Mouse (Mus musculus) embryo, embryonic 9.5 days (tissue): ENCODE measurements around the gene Gys1.
A peak's percentile ranks its signal among the peaks of the same experiment; 100 is the strongest.
"Not testable (repeated sequence)": the region's sequence is repeated elsewhere in the genome, so short reads cannot be mapped to it uniquely, and the experiment has no call there.

Experiments
- DNase-seq: peaks from one replicate; pipeline ENCODE4 v3.0.0-alpha.2; 2017; ENCODE audit errors: extremely low spot score

Gene Gys1

GRCm38 (mm10) chr7:45481374-45481927, 46.8 kb downstream of the Gys1 start, which contains the start of gene Tulp2:
Gene Tulp2 (plus strand): TSS chr7:45481877.
- DNase-seq, result no peak

DNA sequence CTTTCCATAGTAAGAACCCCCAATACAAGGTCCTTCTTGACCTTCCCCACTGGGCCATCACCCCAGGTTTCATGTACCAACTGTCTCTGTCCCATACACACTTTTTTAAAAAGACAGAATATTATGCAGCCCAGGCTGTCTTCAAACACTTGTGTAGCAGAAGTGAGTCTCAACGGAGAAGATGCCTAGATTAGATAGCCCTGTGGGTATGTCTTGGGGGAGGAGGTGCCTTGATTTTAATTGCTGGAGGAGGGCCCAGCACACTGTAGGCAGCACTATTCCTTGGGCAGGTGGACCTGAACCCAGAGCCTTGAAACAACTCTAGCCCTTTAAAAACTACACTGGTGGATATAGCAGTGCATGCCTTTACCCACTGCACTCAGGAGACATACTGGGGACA, 47.5 kb downstream of the Gys1 start:
- no peak for DNase-seq

- not testable (repeated sequence) for DNase-seq
These were observed 50.3 kb downstream of the Gys1 start for GRCm38 (mm10) chr7:45484985-45485384.

DNA sequence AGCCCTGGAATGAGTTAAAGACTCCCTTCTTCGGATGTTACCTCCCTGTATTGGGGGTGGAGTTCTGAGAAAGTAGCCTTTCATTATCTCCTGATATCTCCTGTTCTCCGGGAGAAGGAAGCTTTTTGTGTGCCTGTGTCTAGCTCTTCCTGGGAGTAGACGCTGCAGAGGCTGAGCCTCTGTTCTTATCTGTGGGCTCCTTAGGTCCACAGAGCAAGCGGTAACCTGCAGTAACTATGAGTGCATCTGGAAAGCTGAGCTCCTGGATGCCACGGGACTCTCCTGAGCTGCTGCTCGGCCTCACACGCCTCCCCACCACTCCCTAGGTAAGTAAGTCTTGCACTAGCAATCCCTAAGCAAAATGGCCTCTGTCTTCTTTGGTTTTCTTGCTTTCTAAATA, 51.5 kb downstream of the Gys1 start:
- no peak for DNase-seq

DNA sequence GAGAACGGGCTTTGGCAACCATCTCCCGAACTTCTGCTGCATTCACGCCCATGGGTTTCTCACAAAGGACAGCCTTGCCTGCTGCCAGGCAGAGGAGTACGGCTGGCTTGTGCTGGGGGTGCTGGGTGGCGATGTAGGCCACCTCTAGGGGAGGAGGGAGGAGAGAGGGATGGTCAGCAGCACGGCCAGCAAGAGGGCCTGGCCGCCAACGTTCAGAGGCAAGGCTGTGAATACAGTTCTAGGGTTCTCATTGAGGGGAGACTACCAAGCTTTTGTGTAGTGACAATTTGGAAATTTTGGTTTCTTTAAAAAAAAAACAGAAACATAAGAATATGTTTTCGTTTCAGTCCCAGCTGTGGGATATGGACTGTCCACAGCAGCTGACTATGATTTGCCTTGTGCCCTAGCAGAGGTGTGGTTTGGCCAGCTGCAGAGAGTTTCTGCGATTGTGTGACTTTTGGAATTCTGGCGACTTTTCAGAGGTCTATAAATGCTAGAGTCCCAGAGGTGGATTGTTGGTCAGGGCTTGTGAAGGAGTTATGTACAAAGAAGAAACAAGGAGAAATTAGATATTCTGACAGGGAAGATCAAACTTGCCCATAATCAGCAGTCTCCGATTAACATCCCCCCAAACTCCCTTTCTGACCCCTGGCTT, 52.2 kb downstream of the Gys1 start, which contains the start of gene Gm45808:
TSS of gene Gm45808 (minus strand) at position 51 of the 655 bp plus-strand sequence.
- no peak for DNase-seq

GRCm38 (mm10) chr7:45487861-45488292, 53.2 kb downstream of the Gys1 start:
- DNase-seq, result peak; percentile 49

DNA sequence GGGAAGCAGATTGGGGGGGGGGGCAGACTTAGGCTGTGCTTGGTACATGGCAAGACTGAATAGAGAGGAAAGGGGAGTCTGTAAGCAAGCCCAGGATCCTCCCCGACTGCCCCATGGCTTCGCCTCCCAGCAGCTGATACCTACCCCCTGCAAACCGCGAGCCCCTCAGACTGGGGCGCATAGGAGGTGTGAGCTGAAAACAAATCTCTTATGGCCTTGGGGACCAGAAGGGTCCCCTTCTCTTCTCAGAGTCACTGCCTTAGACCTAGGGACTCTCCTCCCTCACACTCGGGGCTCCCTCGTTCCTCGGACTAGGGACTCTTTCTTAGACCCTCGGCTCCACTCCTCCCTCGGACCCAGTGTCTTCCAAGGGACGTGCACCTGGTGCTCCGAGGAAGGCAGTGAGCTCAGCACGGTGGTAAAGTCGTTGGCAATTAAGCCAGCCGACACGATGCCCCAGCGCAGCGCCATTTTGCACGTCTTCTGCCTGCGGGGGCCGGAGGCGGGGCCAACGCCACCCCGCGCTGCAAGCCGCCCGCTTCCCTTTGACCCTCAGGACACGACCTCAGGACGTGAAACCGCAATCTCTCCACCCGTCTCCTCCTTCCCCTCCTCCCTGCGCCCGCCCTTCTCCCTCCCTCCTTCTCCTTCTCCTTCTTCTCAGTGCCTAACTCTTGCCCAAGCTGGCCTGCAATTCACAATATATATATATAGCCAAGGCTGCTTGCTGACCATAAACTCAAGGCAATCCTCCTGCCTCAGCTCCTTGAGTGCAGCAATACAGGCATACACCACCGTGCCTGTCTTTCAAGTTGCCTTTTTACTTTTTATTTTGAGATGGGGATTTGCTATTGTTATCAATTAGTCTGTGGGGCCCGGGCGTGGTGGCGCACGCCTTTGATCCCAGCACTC, 53.9 kb downstream of the Gys1 start, which contains the start of gene Dhdh:
TSS of gene Dhdh (minus strand) at position 513 of the 912 bp plus-strand sequence.
- peak; percentile 83 for DNase-seq

DNA sequence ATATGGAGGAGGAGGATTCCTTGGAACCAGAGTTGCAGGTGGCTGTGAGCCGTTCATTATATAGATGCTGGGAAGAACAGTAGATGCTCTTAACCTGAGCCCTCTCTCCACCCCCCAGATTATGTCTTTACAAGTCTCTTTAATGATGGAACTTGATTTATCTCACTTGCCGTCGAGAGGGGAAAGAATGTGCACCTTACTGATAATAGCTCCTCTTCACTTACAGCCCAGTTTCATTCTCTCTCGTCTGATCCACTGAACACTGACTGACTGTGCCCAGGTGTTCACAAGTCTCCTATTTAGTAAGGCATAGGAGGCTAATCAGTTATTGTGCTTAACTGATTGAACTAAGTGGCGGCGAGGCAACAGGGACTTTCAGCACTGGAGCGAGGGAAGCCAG, 54.9 kb downstream of the Gys1 start:
- no peak for DNase-seq

DNA sequence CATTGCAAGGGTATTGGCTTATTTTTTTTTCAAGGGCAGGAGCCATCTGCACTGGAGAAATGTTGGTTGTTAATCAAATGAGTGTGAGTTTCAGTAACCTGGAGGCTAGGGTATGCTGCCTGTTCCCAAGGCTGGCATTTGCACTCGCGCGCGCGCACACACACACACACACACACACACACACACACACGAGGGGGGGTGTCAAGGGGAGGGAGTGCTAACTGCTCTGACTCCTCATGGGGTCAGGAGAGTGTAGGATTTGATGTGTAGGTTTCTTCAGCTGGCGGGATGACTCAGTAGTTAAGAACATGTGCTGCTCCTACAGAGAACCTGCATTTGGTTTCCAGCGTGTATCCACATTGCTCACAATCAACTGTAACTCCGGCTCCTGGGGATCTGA, 56.2 kb downstream of the Gys1 start:
- peak; percentile 52 for DNase-seq

- no peak for DNase-seq
These were observed 56.6 kb downstream of the Gys1 start for GRCm38 (mm10) chr7:45491264-45491663.

- DNase-seq, result no peak
These were observed 57.7 kb downstream of the Gys1 start for GRCm38 (mm10) chr7:45492225-45492844.

DNA sequence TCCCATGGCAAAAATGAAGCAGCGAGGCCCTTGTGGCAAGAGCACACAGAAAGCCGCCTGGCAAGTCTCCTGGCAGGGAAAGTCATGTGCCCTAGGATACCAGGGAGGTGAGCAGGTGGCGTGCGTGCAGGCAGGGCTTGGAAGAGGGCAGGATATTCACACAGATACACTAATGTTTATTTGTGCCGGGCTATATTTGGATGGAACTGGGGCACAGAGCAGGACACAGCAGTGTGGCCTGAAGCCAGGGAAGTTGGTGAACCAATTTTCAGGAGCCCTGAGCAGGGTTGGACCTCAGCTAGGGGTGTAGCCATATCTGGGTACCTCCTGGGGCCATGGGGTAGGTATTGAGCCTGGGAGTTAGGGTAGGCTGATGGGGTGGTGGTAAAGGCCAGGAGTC, 58.3 kb downstream of the Gys1 start:
- DNase-seq, result no peak

- no peak for DNase-seq
These were observed 59.9 kb downstream of the Gys1 start for GRCm38 (mm10) chr7:45494548-45494947.

- DNase-seq, result no peak
These were observed 63.8 kb downstream of the Gys1 start for GRCm38 (mm10) chr7:45498427-45498826.
